Mouse (Mus musculus): Measurements from ENCODE around the gene Nat9.

Gene Nat9

GRCm38 (mm10) chr11:115217439-115218410, 30.1 kb upstream of the Nat9 start:
- intact Hi-C loops (cut with DNase I) = no loop called here

- intact Hi-C loops (cut with DNase I) = no loop called here
Measured at GRCm38 (mm10) chr11:115215123-115215522, 27.5 kb upstream of the Nat9 start.

- intact Hi-C loops (cut with DNase I) = no loop called here
Measured at GRCm38 (mm10) chr11:115212116-115212515, 24.5 kb upstream of the Nat9 start.

GRCm38 (mm10) chr11:115209958-115210357, 22.3 kb upstream of the Nat9 start:
- intact Hi-C loops (cut with DNase I) = no loop called here

- intact Hi-C loops (cut with DNase I) = no loop called here
Measured at GRCm38 (mm10) chr11:115208776-115209732, 21.4 kb upstream of the Nat9 start.

- intact Hi-C loops (cut with DNase I) = no loop called here
Measured at GRCm38 (mm10) chr11:115208126-115208525, 20.5 kb upstream of the Nat9 start.

GRCm38 (mm10) chr11:115202756-115203155, 15.1 kb upstream of the Nat9 start:
- intact Hi-C loops (cut with DNase I) = loop anchor here (2.0 kb wide), 1 partner anchor 62 kb away; no protein-coding TSS in a partner anchor

GRCm38 (mm10) chr11:115202316-115202715, 14.7 kb upstream of the Nat9 start:
- intact Hi-C loops (cut with DNase I) = loop anchor here (2.0 kb wide), 1 partner anchor 62 kb away; no protein-coding TSS in a partner anchor

GRCm38 (mm10) chr11:115200520-115200919, 12.9 kb upstream of the Nat9 start:
- intact Hi-C loops (cut with DNase I) = no loop called here

GRCm38 (mm10) chr11:115198932-115199384, 11.3 kb upstream of the Nat9 start:
- intact Hi-C loops (cut with DNase I) = no loop called here

GRCm38 (mm10) chr11:115197558-115197957, 9.9 kb upstream of the Nat9 start:
- intact Hi-C loops (cut with DNase I) = no loop called here

- intact Hi-C loops (cut with DNase I) = no loop called here
Measured at GRCm38 (mm10) chr11:115195933-115196332, 8.3 kb upstream of the Nat9 start.

GRCm38 (mm10) chr11:115194693-115195092, 7.0 kb upstream of the Nat9 start:
- intact Hi-C loops (cut with DNase I) = no loop called here

- intact Hi-C loops (cut with DNase I) = no loop called here
Measured at GRCm38 (mm10) chr11:115192180-115192579, 4.5 kb upstream of the Nat9 start.

GRCm38 (mm10) chr11:115189304-115189703, 1.6 kb upstream of the Nat9 start:
- intact Hi-C loops (cut with DNase I) = no loop called here

GRCm38 (mm10) chr11:115188539-115189231, 1.0 kb upstream of the Nat9 start:
- intact Hi-C loops (cut with DNase I) = no loop called here

- intact Hi-C loops (cut with DNase I) = no loop called here
Measured at GRCm38 (mm10) chr11:115187224-115187639, 427 bp downstream of the Nat9 start, which contains the start of gene Tmem104. Tmem104 (plus strand) TSS chr11:115187487.

- intact Hi-C loops (cut with DNase I) = no loop called here
Measured at GRCm38 (mm10) chr11:115184973-115185372, 2.7 kb downstream of the Nat9 start.

- intact Hi-C loops (cut with DNase I) = loop anchor here (1.0 kb wide), 1 partner anchor 21 kb away; no protein-coding TSS in a partner anchor
Measured at GRCm38 (mm10) chr11:115181913-115182638, 5.6 kb downstream of the Nat9 start.

- intact Hi-C loops (cut with DNase I) = no loop called here
Measured at GRCm38 (mm10) chr11:115179881-115180280, 7.8 kb downstream of the Nat9 start.

All from adrenal gland (tissue).